Mouse (Mus musculus) heart, postnatal 36 days (tissue): ENCODE measurements at regions not wholly inside any gene's neighbourhood (a gene's known extent, or its start where the extent isn't known, plus 50 kb on each side); places are given as distances from the start of the nearest gene placed in this dataset.

ENCODE experiments used
- DNase-seq, 2 experiments: peaks; one replicate each; pipeline ENCODE4 v3.0.0; 2021 to 2022
- intact Hi-C: fragments of 180-260 bp; cut with DNase I; formaldehyde crosslinking; loops from one replicate; pipeline ENCODE4 v1.15.1; 2025

DNA sequence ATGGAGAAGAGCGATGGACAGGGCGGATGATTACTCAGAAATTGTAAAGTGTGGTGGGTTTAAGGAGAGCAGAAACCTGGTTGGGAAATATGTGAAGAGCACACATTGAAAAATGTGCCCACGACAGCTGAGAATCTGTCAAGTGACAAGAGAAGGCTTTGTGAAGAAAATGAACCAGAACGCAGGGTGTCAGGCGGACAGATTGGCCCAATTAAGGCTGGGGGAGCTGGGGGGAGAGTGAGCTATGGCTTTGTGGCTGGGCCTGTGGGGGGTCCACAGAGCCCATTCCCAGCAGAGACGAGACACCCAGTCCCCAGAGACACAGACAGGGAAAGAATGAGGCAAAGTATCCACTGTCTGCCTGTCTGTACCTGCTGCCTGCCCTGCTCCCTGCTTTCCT lies 153.3 kb downstream of the Shq1 start:
- no peak for DNase-seq
- intact Hi-C loops: loop anchor here (5.0 to 10.0 kb wide), 2 partner anchors 360 to 613 kb away; no protein-coding TSS in a partner anchor

DNA sequence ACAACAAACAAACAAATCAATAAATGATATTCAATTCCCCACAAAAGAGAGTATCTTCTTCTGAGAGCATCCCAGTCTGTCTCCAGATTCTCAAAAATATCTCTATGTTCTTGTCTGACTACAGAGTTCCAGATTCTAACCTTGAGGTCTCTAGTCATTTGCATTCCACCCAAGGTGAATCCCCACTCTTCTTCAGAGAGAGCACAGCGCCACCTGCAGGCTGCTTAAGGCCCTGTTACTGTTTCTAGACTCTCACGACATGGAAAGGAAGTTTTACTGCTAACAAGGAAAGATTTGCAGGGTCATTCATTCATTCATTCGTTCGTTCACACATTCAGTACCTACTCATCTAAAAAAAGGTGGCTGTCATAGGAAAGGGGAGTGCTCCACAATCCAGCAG lies 158.3 kb downstream of the Shq1 start:
- intact Hi-C loops: loop anchor here (5.0 to 10.0 kb wide), 3 partner anchors 225 to 710 kb away; partner anchors contain the start of gene Rybp
- DNase-seq: peak in 1 of 2 experiments; percentile 54

DNA sequence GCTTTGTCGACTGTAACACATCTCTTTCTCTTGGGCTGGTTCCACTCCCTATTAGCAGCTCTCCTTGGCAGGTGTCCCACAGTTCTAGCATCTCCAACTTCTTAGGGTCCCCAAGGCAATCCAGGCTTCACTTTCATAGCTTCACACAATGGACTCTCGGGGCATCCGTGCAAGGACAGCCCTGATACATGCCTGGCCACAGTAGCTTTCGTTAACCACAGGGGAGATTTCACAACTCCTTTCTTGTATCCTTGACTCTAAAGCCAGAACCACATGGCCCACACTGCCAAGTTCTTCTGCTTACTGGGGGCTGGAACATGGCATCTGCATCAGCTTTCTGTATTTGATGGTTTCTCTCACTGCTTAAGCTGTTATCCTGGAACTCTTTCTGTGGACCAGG lies 160.3 kb downstream of the Shq1 start:
- intact Hi-C loops: loop anchor here (5.0 to 10.0 kb wide), 3 partner anchors 223 to 708 kb away; partner anchors contain the start of gene Rybp
- DNase-seq: no peak

DNA sequence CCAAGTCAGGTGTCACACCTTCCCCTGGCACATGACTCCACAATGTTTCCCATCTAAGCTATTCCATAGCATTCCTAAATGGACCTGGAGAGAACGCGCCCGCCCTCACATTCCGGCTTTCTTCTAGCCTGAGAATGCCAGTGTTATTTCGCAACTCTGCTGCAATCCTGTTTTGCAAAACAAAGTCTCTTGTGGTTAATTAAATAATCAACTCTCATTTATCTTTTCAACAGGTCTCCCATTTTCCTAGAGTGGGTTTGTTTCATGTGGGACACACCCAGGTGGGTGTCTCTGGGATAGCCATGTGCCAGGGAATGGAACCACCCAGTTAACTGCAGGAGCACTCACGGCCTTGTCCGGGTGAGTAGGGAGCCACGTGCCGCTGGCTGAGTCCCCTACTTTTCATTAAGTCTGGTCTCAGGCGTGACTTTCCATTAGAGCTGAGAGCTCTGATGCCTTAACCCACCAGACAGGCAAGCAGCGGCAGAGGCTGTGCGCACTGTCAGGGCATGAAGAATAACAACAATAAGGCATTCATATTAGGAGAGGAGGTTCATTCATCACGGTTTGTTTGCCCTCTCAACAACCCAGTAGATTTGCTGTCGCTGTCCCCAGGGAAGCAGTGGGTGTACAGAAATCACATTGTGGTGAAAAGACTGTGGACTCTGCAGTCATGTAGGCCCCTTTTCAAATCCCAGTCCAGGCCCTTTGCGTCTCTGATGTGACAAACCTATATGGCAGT lies 165.3 kb downstream of the Shq1 start:
- no peak for DNase-seq
- intact Hi-C loops: no loop called here

- peak; percentile 58 to 71 for DNase-seq
- intact Hi-C loops: loop anchor here (5.0 kb wide), 1 partner anchor 171 kb away; no protein-coding TSS in a partner anchor
These were observed 167.8 kb downstream of the Shq1 start for GRCm38 (mm10) chr6:100502961-100503782.

GRCm38 (mm10) chr6:100502139-100502538 lies 168.8 kb downstream of the Shq1 start:
- no peak for DNase-seq
- intact Hi-C loops: loop anchor here (5.0 kb wide), 1 partner anchor 170 kb away; no protein-coding TSS in a partner anchor

- peak in 1 of 2 experiments; percentile 19 for DNase-seq
- intact Hi-C loops: loop anchor here (5.0 kb wide), 1 partner anchor 168 kb away; no protein-coding TSS in a partner anchor
These were observed 170.2 kb downstream of the Shq1 start for GRCm38 (mm10) chr6:100500741-100501140.

DNA sequence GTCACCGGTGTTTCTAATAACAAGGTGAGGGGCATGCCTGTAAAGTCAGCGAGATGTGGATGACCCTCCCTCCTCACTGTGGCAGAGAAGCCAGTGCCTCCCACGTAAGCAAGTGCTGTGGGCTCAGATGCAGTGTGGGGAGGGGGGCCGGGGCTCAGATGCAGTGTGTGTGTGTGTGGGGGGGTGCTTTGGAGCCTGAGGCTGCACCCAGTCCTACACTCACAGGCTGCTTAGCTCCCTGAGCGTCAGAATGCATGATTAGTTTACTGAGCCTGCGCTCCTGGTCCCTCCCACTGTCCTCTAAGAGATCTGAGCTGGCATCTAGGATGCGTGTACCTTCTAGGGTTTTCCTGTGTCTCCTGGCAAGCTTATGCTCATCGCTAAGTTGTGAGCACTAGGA lies 170.9 kb downstream of the Shq1 start:
- intact Hi-C loops: loop anchor here (5.0 kb wide), 1 partner anchor 168 kb away; no protein-coding TSS in a partner anchor
- DNase-seq: no peak

GRCm38 (mm10) chr6:100498861-100499271 lies 172.1 kb downstream of the Shq1 start:
- DNase-seq: no peak
- intact Hi-C loops: no loop called here

DNA sequence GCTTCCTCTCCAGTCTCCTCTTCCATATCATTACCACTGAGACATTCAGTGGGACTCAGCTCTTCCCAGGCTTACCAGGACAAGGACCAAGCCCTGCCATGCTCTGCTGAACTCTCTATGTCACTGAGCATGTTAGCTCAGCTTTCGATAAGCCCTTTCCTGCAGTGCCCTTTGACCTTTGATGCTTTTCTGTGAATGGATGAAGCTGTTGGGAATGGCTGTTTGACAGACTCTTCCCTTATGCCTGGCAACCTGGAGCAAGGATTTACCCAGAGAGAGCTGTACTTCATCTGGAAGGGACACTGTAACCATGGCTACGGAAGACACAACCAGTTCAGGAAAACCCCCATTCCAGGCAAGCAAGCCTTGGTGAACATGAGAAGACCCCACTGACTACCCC lies 172.8 kb downstream of the Shq1 start:
- no peak for DNase-seq
- intact Hi-C loops: no loop called here

- intact Hi-C loops: no loop called here
- no peak for DNase-seq
These were observed 174.8 kb downstream of the Shq1 start for GRCm38 (mm10) chr6:100496135-100496534.

GRCm38 (mm10) chr6:100495131-100495530 lies 175.8 kb downstream of the Shq1 start:
- intact Hi-C loops: no loop called here
- DNase-seq: peak; percentile 18 to 37

DNA sequence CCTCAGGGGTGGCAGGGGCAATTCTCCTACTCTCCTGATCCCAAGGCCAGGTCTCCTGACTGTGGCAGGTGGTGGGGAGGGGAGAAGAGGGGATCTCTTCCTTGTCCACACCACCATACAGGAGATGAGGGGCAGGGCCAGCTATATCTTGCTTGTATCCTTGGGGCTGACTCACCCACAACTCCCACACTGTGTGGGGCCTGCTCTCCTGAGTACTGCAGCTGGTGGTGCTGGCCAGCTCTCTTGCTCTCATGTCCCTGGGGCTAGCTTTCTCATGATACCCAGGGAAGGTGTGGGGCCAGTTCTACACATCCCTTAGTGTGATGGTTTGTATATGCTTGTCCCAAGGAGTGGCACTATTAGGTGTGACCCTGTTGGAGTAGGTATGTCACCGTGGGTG lies 177.4 kb downstream of the Shq1 start:
- DNase-seq: no peak
- intact Hi-C loops: no loop called here

- DNase-seq: no peak
- intact Hi-C loops: no loop called here
These were observed 179.1 kb downstream of the Shq1 start for GRCm38 (mm10) chr6:100491811-100492210.

- no peak for DNase-seq
- intact Hi-C loops: no loop called here
These were observed 179.8 kb downstream of the Shq1 start for GRCm38 (mm10) chr6:100490920-100491712.

DNA sequence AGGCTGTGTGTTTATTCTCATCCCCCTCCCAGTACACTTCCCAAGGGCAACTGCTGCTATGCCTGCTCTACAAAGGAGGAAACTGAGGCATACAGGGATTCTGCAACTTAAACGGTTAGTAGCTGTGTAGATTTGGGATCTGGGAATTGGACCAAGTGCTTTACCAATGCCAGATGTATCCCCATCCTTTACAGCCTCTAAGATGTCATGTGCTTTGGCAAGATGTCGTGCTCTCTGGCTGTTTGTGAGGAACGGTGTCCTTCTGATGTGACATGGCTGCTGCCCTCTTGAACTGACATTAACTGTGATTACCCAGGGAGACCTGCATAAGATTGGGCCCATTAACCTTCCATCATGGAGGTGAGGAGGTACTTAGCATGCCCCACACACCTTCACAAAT lies 187.1 kb downstream of the Shq1 start:
- DNase-seq: no peak

DNA sequence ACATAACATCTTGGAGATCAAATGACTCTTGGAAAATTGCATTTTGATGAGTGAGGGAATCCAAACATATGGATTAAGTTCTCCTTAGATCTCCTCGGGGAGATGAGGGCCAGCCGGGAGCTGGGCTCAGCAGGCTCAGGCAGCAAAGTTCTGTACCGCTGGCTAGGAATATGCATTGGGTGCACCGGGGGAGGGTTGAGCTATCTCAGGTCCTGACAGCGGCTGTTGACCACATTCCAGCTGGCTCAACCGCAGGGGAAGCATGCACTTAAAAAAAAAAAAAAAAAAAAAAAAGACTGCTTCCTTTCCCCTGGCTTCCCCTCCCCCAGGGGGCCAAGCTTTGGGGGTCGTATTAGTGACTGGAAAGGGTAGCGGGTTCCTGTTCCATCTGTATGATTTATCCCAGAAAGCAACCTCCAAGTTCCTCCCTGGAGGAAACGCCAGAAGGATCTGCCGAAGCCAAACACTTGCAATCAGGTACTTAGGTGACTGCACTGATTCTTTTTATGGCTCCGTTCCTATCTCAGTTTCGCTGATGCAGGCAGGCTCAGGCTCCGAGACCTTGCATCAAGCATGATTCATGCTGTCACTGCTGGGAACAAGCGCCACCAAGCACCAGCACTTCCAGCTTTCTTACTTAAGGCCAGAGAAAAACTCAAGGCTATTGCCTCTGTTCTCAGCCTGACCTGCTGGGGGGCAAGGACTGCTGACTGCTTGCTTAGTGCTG lies 187.7 kb downstream of the Shq1 start:
- intact Hi-C loops: no loop called here

More for the DNA sequence above, 187.1 kb downstream of the Shq1 start:
- intact Hi-C loops: no loop called here

DNA sequence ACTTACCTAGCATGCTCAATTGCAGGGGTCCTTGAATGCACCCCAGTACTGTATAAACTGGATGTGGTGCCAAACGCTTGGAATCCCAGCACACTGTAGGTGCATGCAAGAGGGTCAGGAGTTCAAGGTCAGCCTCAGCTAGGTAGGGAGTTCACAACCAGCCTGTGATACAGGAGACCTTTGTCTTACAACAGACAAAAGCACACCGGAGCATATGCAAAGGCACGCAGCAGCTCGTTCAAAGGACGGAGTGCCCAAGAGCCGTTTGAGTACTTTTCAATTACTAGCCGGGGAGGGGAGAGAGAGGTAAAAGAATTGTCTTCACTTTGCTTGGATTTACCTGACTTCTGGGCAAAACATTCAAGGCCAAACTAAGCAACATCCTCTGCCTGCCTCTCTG lies 188.4 kb downstream of the Shq1 start:
- intact Hi-C loops: no loop called here

More for the DNA sequence above, 187.7 kb downstream of the Shq1 start:
- DNase-seq: no peak

DNA sequence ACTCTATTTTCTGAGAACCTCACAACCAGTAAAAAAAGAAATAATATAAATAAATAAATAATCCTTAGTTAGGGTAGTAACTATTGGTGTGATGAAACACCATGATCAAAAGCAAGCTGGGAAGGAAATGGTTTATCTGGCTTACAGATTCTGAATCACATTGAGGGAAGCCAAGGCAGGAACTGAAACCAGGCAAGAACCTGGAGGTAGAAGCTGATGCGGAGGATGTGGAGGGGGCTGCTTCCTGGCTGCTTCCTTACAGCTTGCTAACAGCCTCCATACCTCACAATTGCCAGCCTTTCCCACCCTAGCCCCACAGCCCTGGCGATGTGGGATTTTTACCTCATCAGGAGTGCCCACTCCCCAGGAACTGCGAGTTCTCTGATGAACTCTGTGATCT lies 190.4 kb downstream of the Shq1 start:
- intact Hi-C loops: no loop called here
- DNase-seq: no peak

More for the DNA sequence above, 188.4 kb downstream of the Shq1 start:
- no peak for DNase-seq

GRCm38 (mm10) chr6:100479881-100480280 lies 191.1 kb downstream of the Shq1 start:
- intact Hi-C loops: no loop called here
- DNase-seq: no peak
